Mouse (Mus musculus) frontal cortex, adult (tissue): ENCODE measurements around the gene Prdm5.

ENCODE experiments used
- ATAC-seq: cut with Nextera tagmentation; 2 replicates; pipeline ENCODE4 v1.9.2; 2017; ENCODE audit warnings: mild to moderate bottlenecking, moderate library complexity, mixed read lengths; ENCODE audit not compliant: low TSS enrichment

Prdm5 gene

GRCm38 (mm10) chr6:65932776-65933175, 154.0 kb downstream of the Prdm5 start:
- ATAC-seq, result no peak

DNA sequence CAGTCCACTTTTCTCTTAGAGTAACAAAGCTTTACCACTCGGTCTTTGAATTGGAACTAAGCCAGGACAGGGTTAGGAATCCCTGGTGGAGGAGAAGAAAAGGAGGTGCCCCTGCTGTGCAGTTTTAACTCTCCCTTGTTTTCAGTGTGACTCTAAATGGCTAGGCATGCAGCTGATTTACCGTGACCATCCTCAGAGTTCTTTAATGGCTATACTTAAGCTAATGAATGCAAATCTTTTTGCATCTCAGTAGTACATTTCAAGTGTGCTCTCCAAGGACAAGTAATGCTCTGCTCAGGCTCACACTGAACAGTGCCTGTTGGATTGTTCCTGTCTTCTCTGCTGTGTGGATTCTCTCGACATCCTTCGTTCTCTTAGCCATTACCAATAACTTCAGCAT, 154.4 kb downstream of the Prdm5 start:
- no peak for ATAC-seq

GRCm38 (mm10) chr6:65935566-65936281, 156.9 kb downstream of the Prdm5 start:
- ATAC-seq, result no peak

DNA sequence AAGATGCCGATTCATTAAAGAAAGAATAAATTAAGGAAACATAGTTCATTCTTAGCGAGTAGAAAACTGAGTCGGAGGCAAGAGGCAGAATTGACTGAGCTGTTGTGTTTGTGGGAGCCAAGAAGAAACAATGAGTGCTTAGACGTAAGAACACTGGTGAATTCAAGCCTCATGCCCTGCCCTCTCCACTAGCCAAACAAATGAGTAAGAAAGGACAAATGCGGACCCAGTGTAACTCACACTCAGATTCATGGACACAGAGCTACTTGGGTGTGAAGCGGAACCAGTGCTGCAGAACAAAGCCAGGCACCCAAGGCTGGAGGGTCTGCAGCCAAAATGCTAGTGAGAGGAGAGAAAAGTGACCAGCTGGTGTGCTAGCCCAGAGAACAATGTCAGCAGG, 171.7 kb downstream of the Prdm5 start:
- peak; percentile 87 for ATAC-seq

- no peak for ATAC-seq
Observed at GRCm38 (mm10) chr6:65952309-65952708, 173.5 kb downstream of the Prdm5 start, which contains the start of gene 4930544G11Rik. Gene 4930544G11Rik, plus strand, starts transcription at chr6:65952609.

DNA sequence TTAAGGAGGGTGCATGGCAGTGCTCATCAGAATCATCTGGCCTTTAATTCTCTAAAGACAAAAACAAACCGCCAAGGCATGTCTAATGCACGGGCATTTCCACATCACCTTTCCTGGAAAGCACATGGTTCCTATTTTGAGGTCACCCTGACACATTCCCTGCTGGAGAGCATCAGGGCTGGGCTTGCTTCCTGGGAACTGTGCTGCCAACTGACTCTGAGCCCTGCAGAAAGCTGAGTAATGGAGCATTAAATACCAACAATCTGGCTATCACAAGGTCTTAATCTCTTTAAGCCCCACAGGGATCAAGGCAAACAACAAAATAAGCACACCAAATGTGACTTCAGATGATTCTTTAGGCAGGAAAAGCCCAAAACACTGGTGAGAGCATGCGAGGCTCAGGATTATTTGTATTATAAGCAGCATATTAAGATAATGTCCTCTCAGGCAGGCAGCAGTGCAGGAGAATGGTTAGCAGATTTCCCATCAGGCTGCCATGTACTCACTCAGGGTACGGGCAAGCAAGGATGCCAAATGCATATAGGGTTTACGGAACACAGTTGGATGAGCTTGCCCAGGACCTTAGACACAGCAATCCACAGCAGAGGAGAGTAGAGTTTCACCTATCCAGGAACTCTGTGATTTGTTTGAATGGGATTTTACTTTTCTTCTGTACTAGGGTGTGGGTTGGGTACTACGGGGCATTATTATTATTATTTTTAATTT, 190.8 kb downstream of the Prdm5 start:
- no peak for ATAC-seq

GRCm38 (mm10) chr6:65970410-65970809, 191.6 kb downstream of the Prdm5 start:
- no peak for ATAC-seq
